Mouse (Mus musculus) limb, embryonic 11.5 days (tissue): ENCODE measurements around the gene F2. TPM values are rescaled to one million over a fixed set of nuclear protein-coding genes. Genes with fewer than 3 reads are reported as not detected.

Source experiments
- ATAC-seq: fragments of 200-750 bp; cut with Nextera tagmentation; 2 replicates; pipeline ENCODE4 v1.8.0; 2017; ENCODE audit warnings: low read depth; ENCODE audit not compliant: insufficient number of reproducible peaks, low FRiP score, low TSS enrichment
- DNase-seq: peaks from one replicate; pipeline ENCODE4 v3.0.0-alpha.2; 2015; ENCODE audit warnings: low spot score
- H3K27ac ChIP-seq: fragments of 300-500 bp; sonication (generic); replicated peaks from 2 replicates; pipeline ENCODE4 v1.5.1; 2014; ENCODE audit warnings: low read depth, mild to moderate bottlenecking, low read length
- H3K27me3 ChIP-seq: fragments of 300-500 bp; sonication (generic); 2 replicates; pipeline ENCODE4 v1.6.1; 2014; ENCODE audit warnings: mild to moderate bottlenecking, low read length, mixed read lengths; ENCODE audit not compliant: control insufficient read depth, insufficient read depth
- H3K36me3 ChIP-seq: fragments of 300-500 bp; sonication (generic); 2 replicates; pipeline ENCODE4 v1.6.1; 2014; ENCODE audit warnings: mild to moderate bottlenecking, low read length, moderate library complexity, mixed read lengths; ENCODE audit not compliant: control insufficient read depth, insufficient read depth
- H3K4me1 ChIP-seq: fragments of 300-500 bp; sonication (generic); 2 replicates; pipeline ENCODE4 v1.6.1; 2014; ENCODE audit warnings: low read length, mixed read lengths; ENCODE audit not compliant: control insufficient read depth, insufficient read depth
- H3K4me2 ChIP-seq: fragments of 300-500 bp; sonication (generic); 2 replicates; pipeline ENCODE4 v1.6.1; 2014; ENCODE audit warnings: low read depth, mild to moderate bottlenecking, moderate library complexity; ENCODE audit not compliant: severe bottlenecking
- H3K4me3 ChIP-seq: fragments of 300-500 bp; sonication (generic); 2 replicates; pipeline ENCODE4 v1.5.1; 2014; ENCODE audit warnings: low read depth, low read length
- H3K9ac ChIP-seq: fragments of 300-500 bp; sonication (generic); 2 replicates; pipeline ENCODE4 v1.6.1; 2014; ENCODE audit warnings: mild to moderate bottlenecking, low read length
- H3K9me3 ChIP-seq: fragments of 300-500 bp; sonication (generic); 2 replicates; pipeline ENCODE4 v1.6.1; 2016; ENCODE audit warnings: low read length; ENCODE audit not compliant: control insufficient read depth
- WGBS: fragments of 180-500 bp; shearing (Covaris S2); extraction: QIAGEN DNeasy Blood & Tissue Kit; methylation state at CpG from one replicate; pipeline ENCODE4 v1.1.7; 2014; 5-methylcytosine and 5-hydroxymethylcytosine counted together
- polyA plus RNA-seq: library from polyadenylated mRNA; unstranded; fragments of >200 nt; fragmentation: Nextera tagmentation; extraction: Ambion mirVana; gene quantifications from 2 replicates; pipeline ENCODE4 v1.2.1, GENCODE M21; 2014

The F2 gene
- 0.09 and 0.24 TPM in 2 replicates for polyA plus RNA-seq

GRCm38 (mm10) chr2:91636229-91636628 lies at the start of gene F2:
TSS of gene F2 (minus strand) at chr2:91636414.
- ATAC-seq (no peak), DNase-seq (no peak)
- 91% methylated on average over 8 of the region's 8 CpGs for WGBS
- no peak within 1 kb of the TSS for H3K27ac ChIP-seq
- H3K9ac ChIP-seq, result no peak within 1 kb of the TSS
- no peaks in the 10 kb centered on the region for H3K9me3 ChIP-seq
- H3K36me3 ChIP-seq, result no peaks in the 10 kb centered on the region
- H3K27me3 ChIP-seq, result no peaks in the 10 kb centered on the region
- no peaks in the 10 kb centered on the region for H3K4me1 ChIP-seq
- H3K4me3 ChIP-seq, result no peak within 1 kb of the TSS
- no peak within 1 kb of the TSS for H3K4me2 ChIP-seq

- Histone ChIP-seq H3K4me3 (no peak overlapping the region), H3K27ac (no peak overlapping the region), H3K27me3 (no peaks in the 10 kb centered on the region), H3K4me2 (no peak overlapping the region), H3K9me3 (no peaks in the 10 kb centered on the region), H3K4me1 (no peaks in the 10 kb centered on the region), H3K36me3 (peaks cover 4% of the 10 kb centered on the region; the same call in 1 of the 2 replicates), H3K9ac (no peak overlapping the region)
- DNase-seq, result no peak
- ATAC-seq, result no peak
- WGBS, result 81% methylated on average over 8 of the region's 8 CpGs
These were observed 47.7 kb upstream of the F2 start for GRCm38 (mm10) chr2:91683919-91684318.

GRCm38 (mm10) chr2:91682850-91683249 lies 46.6 kb upstream of the F2 start:
- WGBS, result 62% methylated on average over 4 of the region's 4 CpGs
- H3K4me2 ChIP-seq, result no peak overlapping the region
- no peak overlapping the region for H3K27ac ChIP-seq
- H3K4me1 ChIP-seq, result no peaks in the 10 kb centered on the region
- H3K27me3 ChIP-seq, result no peaks in the 10 kb centered on the region
- DNase-seq (peak; percentile 58), ATAC-seq (no peak)
- H3K4me3 ChIP-seq, result no peak overlapping the region
- H3K36me3 ChIP-seq, result peaks cover 7% of the 10 kb centered on the region; the same call in 1 of the 2 replicates
- no peaks in the 10 kb centered on the region for H3K9me3 ChIP-seq
- H3K9ac ChIP-seq, result no peak overlapping the region

- Histone ChIP-seq H3K9ac (no peak overlapping the region), H3K27ac (no peak overlapping the region), H3K36me3 (peaks cover 15% of the 10 kb centered on the region), H3K4me3 (no peak overlapping the region), H3K27me3 (no peaks in the 10 kb centered on the region), H3K4me1 (no peaks in the 10 kb centered on the region), H3K9me3 (no peaks in the 10 kb centered on the region), H3K4me2 (no peak overlapping the region)
- DNase-seq (no peak), ATAC-seq (no peak)
These were observed 40.7 kb upstream of the F2 start for GRCm38 (mm10) chr2:91676961-91677360.

- Histone ChIP-seq H3K9me3 (no peaks in the 10 kb centered on the region), H3K4me2 (no peak overlapping the region), H3K27me3 (no peaks in the 10 kb centered on the region), H3K9ac (no peak overlapping the region), H3K36me3 (peaks cover 15% of the 10 kb centered on the region), H3K27ac (no peak overlapping the region), H3K4me3 (no peak overlapping the region), H3K4me1 (no peaks in the 10 kb centered on the region)
- 85% methylated on average over 2 of the region's 2 CpGs for WGBS
- DNase-seq, result no peak
- no peak for ATAC-seq
These were observed 40.2 kb upstream of the F2 start for GRCm38 (mm10) chr2:91676420-91676819.

GRCm38 (mm10) chr2:91674895-91675294 lies 38.7 kb upstream of the F2 start:
- Histone ChIP-seq H3K4me2 (no peak overlapping the region), H3K27ac (no peak overlapping the region), H3K4me3 (no peak overlapping the region), H3K27me3 (no peaks in the 10 kb centered on the region), H3K36me3 (peaks cover 22% of the 10 kb centered on the region), H3K4me1 (no peaks in the 10 kb centered on the region), H3K9me3 (no peaks in the 10 kb centered on the region), H3K9ac (no peak overlapping the region)
- DNase-seq, result no peak
- no peak for ATAC-seq
- WGBS, result 94% methylated on average over 5 of the region's 5 CpGs

GRCm38 (mm10) chr2:91673587-91673986 lies 37.4 kb upstream of the F2 start:
- Histone ChIP-seq H3K9ac (no peak overlapping the region), H3K9me3 (no peaks in the 10 kb centered on the region), H3K36me3 (peaks cover 25% of the 10 kb centered on the region), H3K4me3 (no peak overlapping the region), H3K27me3 (no peaks in the 10 kb centered on the region), H3K4me2 (no peak overlapping the region), H3K4me1 (no peaks in the 10 kb centered on the region), H3K27ac (no peak overlapping the region)
- 95% methylated on average over 2 of the region's 2 CpGs for WGBS
- no peak for ATAC-seq
- DNase-seq, result no peak

- peaks cover 27% of the 10 kb centered on the region for H3K36me3 ChIP-seq
- H3K9ac ChIP-seq, result no peak overlapping the region
- H3K9me3 ChIP-seq, result no peaks in the 10 kb centered on the region
- H3K4me2 ChIP-seq, result no peak overlapping the region
- no peaks in the 10 kb centered on the region for H3K4me1 ChIP-seq
- WGBS, result 88% methylated on average over 6 of the region's 6 CpGs
- no peak overlapping the region for H3K27ac ChIP-seq
- no peaks in the 10 kb centered on the region for H3K27me3 ChIP-seq
- no peak overlapping the region for H3K4me3 ChIP-seq
- ATAC-seq (no peak), DNase-seq (no peak)
These were observed 33.8 kb upstream of the F2 start for GRCm38 (mm10) chr2:91670038-91670437.

GRCm38 (mm10) chr2:91669326-91669725 lies 33.1 kb upstream of the F2 start:
- 92% methylated on average over 8 of the region's 8 CpGs for WGBS
- ATAC-seq, result no peak
- DNase-seq, result no peak

More at GRCm38 (mm10) chr2:91669326-91669725, 33.1 kb upstream of the F2 start:
- H3K4me3 ChIP-seq, result no peak overlapping the region
- H3K27me3 ChIP-seq, result no peaks in the 10 kb centered on the region
- peaks cover 27% of the 10 kb centered on the region for H3K36me3 ChIP-seq
- no peaks in the 10 kb centered on the region for H3K4me1 ChIP-seq
- H3K9ac ChIP-seq, result no peak overlapping the region
- no peak overlapping the region for H3K27ac ChIP-seq
- no peak overlapping the region for H3K4me2 ChIP-seq
- H3K9me3 ChIP-seq, result no peaks in the 10 kb centered on the region
